Mouse (Mus musculus): ENCODE results near the gene Rcor1. TPM values are rescaled to one million over a fixed set of nuclear protein-coding genes. Genes with fewer than 3 reads are reported as not detected.

The Rcor1 gene
- polyA plus RNA-seq, 1 experiment from 2014 or later: 4.4 TPM

DNA sequence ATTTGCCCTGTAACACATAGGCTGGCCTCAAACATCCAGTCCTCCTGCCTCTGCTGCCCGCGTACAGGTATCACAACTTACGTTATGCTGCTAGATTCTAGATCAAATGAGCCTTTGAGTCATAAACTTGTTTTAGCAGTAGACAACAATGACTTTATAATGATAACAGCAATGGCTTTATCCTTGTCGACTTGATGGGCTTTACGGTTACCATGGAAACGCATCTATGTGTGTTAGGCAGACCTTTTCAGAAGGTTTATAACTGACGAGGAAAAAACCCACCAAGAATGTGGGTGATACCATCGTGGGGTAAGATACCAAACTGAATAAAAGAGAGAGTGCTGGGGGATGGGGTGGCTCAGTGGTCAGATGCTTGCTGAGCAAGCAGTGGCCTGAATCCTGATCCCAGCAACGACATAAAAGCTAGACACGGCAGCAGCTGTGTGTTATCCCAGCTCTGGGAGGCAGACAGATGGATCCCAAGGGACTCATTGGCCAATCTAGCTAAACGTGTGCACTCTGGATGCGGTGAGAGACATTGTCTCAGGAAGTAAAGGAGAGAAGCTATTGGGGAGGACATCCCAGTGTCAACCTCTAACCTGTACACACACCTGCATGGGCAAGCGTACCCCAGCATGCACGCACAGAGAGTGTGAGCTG is 85.6 kb downstream of the Rcor1 start:
- peak; percentile 45; the same call in 1 of the 2 replicates for ATAC-seq
- no peaks in the 10 kb centered on the region for H3K27me3 ChIP-seq (ENCODE audit: control insufficient read depth, insufficient read depth, low read depth, low read length)
- no peaks in the 10 kb centered on the region; the same call in 1 of the 2 replicates for H3K9me3 ChIP-seq (replicated peaks; ENCODE audit: control insufficient read depth, low read length, poor library complexity, severe bottlenecking)
- H3K27ac ChIP-seq (ENCODE audit: low read length): peak overlapping the region; percentile 62
- 55% methylated on average over 14 of the region's 14 CpGs for WGBS
- H3K4me3 ChIP-seq (ENCODE audit: low read depth, low read length): no peak overlapping the region
- 0 out of 2 replicates have a peak overlapping the region, but pooled peaks have one; percentile 12 for H3K9ac ChIP-seq (ENCODE audit: low read depth, low read length)
- no peaks in the 10 kb centered on the region for H3K36me3 ChIP-seq (ENCODE audit: control insufficient read depth, insufficient read depth, low read length)
- H3K4me2 ChIP-seq (ENCODE audit: low read length): 0 out of 2 replicates have a peak overlapping the region, but pooled peaks have one; percentile 21
- H3K4me1 ChIP-seq (ENCODE audit: control insufficient read depth, insufficient read depth, low read length): peaks cover 11% of the 10 kb centered on the region

DNA sequence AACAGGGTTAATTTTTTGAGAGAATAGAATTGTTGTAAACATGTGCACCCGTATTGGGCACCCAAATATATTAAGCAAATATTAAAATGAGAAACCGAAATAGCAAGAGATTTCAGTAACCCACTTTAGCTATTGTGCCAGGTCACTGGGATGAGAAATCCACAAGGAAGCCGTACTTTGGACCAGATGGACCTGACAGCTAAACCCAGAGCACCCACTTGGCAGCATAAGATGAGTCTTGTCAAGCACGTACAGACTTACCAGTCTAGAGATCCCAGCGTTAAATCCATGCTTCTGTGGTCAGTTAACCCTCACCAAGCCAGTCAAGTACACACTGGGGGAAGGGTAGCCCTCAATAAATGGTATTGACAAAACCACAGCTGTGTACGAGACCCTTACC is 86.5 kb downstream of the Rcor1 start:
- H3K27ac ChIP-seq (ENCODE audit: low read length): no peak overlapping the region
- H3K4me2 ChIP-seq (ENCODE audit: low read length): no peak overlapping the region
- 68% methylated on average over 6 of the region's 6 CpGs for WGBS
- no peaks in the 10 kb centered on the region for H3K27me3 ChIP-seq (ENCODE audit: control insufficient read depth, insufficient read depth, low read depth, low read length)
- no peak overlapping the region for H3K4me3 ChIP-seq (ENCODE audit: low read depth, low read length)
- no peaks in the 10 kb centered on the region for H3K36me3 ChIP-seq (ENCODE audit: control insufficient read depth, insufficient read depth, low read length)
- H3K4me1 ChIP-seq (ENCODE audit: control insufficient read depth, insufficient read depth, low read length): peaks cover 11% of the 10 kb centered on the region
- H3K9ac ChIP-seq (ENCODE audit: low read depth, low read length): no peak overlapping the region
- no peak for ATAC-seq
- H3K9me3 ChIP-seq (replicated peaks; ENCODE audit: control insufficient read depth, low read length, poor library complexity, severe bottlenecking): no peaks in the 10 kb centered on the region; the same call in 1 of the 2 replicates

DNA sequence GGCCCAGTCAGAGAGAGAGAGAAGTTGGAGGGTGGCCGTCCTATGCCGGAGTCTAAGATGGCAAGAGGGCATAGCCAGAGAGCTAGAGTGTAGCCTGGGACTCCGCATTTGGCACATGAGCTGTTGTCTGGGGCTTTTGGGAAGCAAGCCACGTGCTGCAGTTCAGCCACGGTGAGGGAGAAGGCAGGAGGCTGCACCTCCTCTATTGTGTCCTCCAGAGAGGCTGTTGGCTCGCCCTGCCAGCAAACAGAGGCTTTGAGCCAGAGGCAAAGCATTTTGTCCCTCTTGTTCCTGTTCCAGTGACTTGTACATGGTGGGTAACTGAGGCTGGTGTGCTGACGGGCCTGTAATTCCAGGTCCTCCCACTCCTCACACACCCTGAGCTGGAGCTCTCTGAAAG is 95.0 kb downstream of the Rcor1 start:
- Histone ChIP-seq H3K9ac (ENCODE audit: low read depth, low read length) (no peak overlapping the region), H3K9me3 (replicated peaks; ENCODE audit: control insufficient read depth, low read length, poor library complexity, severe bottlenecking) (no peaks in the 10 kb centered on the region; the same call in 1 of the 2 replicates), H3K27me3 (ENCODE audit: control insufficient read depth, insufficient read depth, low read depth, low read length) (no peaks in the 10 kb centered on the region), H3K4me1 (ENCODE audit: control insufficient read depth, insufficient read depth, low read length) (peaks cover 2% of the 10 kb centered on the region), H3K4me2 (ENCODE audit: low read length) (no peak overlapping the region), H3K36me3 (ENCODE audit: control insufficient read depth, insufficient read depth, low read length) (no peaks in the 10 kb centered on the region), H3K27ac (ENCODE audit: low read length) (no peak overlapping the region; the same call in none of the 2 replicates), H3K4me3 (ENCODE audit: low read depth, low read length) (no peak overlapping the region)
- 75% methylated on average over 7 of the region's 7 CpGs for WGBS
- ATAC-seq: no peak

DNA sequence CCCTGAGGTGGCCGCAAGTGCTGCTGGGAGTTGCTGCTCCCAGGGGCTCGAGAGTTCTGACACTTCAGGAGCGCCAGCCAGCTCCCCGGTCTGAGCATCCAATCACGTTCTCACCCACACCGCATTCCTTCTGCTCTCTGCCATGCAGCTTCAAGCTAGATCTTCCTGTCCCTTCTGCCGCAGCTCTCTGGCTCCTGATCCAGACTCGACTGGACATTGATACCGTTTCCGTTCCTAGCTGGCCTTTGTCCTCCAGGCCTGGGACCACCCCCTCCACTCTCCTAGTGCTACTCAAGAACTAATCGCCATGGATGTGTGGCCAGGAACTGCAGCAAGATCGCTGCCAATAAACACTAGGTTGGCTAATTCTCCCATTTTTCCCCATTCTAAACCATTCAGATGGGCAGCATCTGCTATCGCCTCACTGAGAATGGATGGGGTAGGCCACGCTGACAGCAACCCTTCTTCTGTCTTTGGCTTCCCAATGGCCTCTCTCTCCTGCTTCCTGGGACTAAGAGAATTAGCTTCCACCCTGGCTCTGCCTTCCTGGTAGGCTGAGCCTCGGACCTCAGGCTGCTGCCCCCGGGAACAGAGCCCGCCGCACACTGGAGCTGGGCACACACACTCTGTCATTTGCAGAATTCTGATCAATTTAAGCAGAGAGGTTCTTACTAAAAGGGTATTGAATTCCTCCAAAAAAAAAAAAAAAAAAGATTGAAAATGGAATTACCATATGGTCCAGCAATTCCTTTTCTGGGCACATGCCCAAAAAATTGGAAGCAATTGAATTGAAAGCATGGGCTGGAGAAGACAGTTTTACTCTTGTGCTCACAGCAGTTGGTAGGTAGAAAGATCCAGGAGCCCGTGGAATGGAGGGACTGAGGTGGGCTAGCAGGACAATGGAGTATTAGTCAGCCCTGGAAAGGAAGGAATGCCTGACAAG is 95.9 kb downstream of the Rcor1 start:
- ATAC-seq: no peak
- no peaks in the 10 kb centered on the region for H3K27me3 ChIP-seq (ENCODE audit: control insufficient read depth, insufficient read depth, low read depth, low read length)
- H3K4me2 ChIP-seq (ENCODE audit: low read length): no peak overlapping the region
- no peaks in the 10 kb centered on the region; the same call in 1 of the 2 replicates for H3K9me3 ChIP-seq (replicated peaks; ENCODE audit: control insufficient read depth, low read length, poor library complexity, severe bottlenecking)
- peak overlapping the region; percentile 62 for H3K27ac ChIP-seq (ENCODE audit: low read length)
- peaks cover 2% of the 10 kb centered on the region for H3K4me1 ChIP-seq (ENCODE audit: control insufficient read depth, insufficient read depth, low read length)
- no peak overlapping the region for H3K9ac ChIP-seq (ENCODE audit: low read depth, low read length)
- no peaks in the 10 kb centered on the region for H3K36me3 ChIP-seq (ENCODE audit: control insufficient read depth, insufficient read depth, low read length)
- H3K4me3 ChIP-seq (ENCODE audit: low read depth, low read length): no peak overlapping the region
- 66% methylated on average over 19 of the region's 19 CpGs for WGBS

DNA sequence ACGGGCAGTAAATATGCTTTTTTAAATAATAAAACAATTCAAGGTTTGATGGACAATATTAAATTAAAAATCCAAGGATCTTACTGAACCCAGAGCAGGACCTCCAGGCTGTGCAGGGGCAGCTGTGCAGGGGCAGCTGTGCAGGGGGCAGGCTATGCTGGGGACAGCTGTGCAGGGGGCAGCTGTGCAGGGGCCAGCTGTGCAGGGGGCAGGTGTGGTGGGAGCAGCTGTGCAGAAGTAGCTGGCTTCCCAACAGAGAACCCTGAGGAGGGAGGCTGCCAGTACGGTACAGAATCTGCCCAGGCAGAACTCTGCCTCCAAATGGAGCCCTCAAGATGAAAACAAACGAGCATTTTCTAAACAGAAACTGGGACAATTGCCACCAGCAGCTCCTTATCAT is 96.8 kb downstream of the Rcor1 start:
- Histone ChIP-seq H3K4me2 (ENCODE audit: low read length) (no peak overlapping the region), H3K4me1 (ENCODE audit: control insufficient read depth, insufficient read depth, low read length) (peaks cover 2% of the 10 kb centered on the region), H3K27ac (ENCODE audit: low read length) (no peak overlapping the region), H3K9ac (ENCODE audit: low read depth, low read length) (no peak overlapping the region), H3K4me3 (ENCODE audit: low read depth, low read length) (no peak overlapping the region), H3K27me3 (ENCODE audit: control insufficient read depth, insufficient read depth, low read depth, low read length) (no peaks in the 10 kb centered on the region), H3K36me3 (ENCODE audit: control insufficient read depth, insufficient read depth, low read length) (no peaks in the 10 kb centered on the region), H3K9me3 (replicated peaks; ENCODE audit: control insufficient read depth, low read length, poor library complexity, severe bottlenecking) (no peaks in the 10 kb centered on the region; the same call in 1 of the 2 replicates)
- ATAC-seq: no peak
- WGBS: 66% methylated on average over 3 of the region's 3 CpGs

DNA sequence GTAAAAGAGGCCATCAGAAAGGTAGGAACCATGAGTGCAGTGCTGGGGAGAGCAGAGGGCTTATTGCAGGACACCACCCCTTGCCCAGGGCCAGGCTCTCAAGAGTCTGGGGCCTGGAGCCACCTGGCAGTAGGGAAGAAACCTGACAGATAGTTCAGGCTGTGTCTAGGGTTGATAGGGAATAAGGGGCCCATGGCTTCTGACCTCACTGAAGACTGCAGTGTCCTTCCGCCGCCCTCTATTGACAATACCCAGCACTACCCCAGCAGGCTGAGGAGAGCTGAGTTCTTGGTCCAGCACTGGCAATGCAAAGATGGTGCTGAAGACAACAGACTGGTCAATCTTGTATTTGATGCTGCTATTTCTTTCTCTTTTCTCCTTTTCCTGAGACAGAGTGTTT is 97.9 kb downstream of the Rcor1 start:
- WGBS: 62% methylated on average over 2 of the region's 2 CpGs
- Histone ChIP-seq H3K9ac (ENCODE audit: low read depth, low read length) (no peak overlapping the region), H3K4me1 (ENCODE audit: control insufficient read depth, insufficient read depth, low read length) (peaks cover 2% of the 10 kb centered on the region), H3K9me3 (replicated peaks; ENCODE audit: control insufficient read depth, low read length, poor library complexity, severe bottlenecking) (no peaks in the 10 kb centered on the region; the same call in 1 of the 2 replicates), H3K27me3 (ENCODE audit: control insufficient read depth, insufficient read depth, low read depth, low read length) (no peaks in the 10 kb centered on the region), H3K27ac (ENCODE audit: low read length) (no peak overlapping the region), H3K4me2 (ENCODE audit: low read length) (no peak overlapping the region), H3K4me3 (ENCODE audit: low read depth, low read length) (no peak overlapping the region), H3K36me3 (ENCODE audit: control insufficient read depth, insufficient read depth, low read length) (no peaks in the 10 kb centered on the region)
- no peak for ATAC-seq

DNA sequence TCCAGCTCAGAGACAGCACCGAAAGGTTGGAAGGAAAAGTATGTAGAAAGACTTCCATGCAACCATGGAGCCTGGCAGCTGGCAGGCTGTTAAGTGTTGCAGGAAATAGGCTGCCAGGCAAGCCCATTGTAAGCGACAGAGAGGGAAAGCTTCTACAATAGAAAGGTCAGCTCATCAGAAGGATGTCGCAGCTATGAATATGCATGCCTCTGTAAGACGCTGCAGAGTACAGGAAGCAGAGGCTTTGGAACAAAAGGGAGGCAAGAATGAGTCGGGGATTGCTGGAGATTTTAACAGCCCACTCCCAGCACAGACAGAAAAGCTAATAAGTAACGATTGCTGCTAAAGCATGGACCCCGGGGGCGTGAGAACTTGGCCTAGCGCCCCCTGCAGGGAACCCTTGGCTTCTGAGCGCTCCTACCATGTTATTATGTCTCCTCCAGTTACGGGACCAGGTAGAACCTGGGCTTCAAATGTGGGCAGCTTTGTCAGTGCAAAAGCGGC is 103.9 kb downstream of the Rcor1 start:
- ATAC-seq: peak; percentile 75
- Histone ChIP-seq H3K4me1 (ENCODE audit: control insufficient read depth, insufficient read depth, low read length) (peaks cover 14% of the 10 kb centered on the region), H3K27me3 (ENCODE audit: control insufficient read depth, insufficient read depth, low read depth, low read length) (no peaks in the 10 kb centered on the region), H3K9ac (ENCODE audit: low read depth, low read length) (no peak overlapping the region), H3K36me3 (ENCODE audit: control insufficient read depth, insufficient read depth, low read length) (no peaks in the 10 kb centered on the region), H3K27ac (ENCODE audit: low read length) (peak overlapping the region; percentile 65), H3K4me3 (ENCODE audit: low read depth, low read length) (no peak overlapping the region), H3K9me3 (replicated peaks; ENCODE audit: control insufficient read depth, low read length, poor library complexity, severe bottlenecking) (no peaks in the 10 kb centered on the region; the same call in 1 of the 2 replicates), H3K4me2 (ENCODE audit: low read length) (peak overlapping the region; percentile 38)
- 5% methylated on average over 12 of the region's 12 CpGs for WGBS

DNA sequence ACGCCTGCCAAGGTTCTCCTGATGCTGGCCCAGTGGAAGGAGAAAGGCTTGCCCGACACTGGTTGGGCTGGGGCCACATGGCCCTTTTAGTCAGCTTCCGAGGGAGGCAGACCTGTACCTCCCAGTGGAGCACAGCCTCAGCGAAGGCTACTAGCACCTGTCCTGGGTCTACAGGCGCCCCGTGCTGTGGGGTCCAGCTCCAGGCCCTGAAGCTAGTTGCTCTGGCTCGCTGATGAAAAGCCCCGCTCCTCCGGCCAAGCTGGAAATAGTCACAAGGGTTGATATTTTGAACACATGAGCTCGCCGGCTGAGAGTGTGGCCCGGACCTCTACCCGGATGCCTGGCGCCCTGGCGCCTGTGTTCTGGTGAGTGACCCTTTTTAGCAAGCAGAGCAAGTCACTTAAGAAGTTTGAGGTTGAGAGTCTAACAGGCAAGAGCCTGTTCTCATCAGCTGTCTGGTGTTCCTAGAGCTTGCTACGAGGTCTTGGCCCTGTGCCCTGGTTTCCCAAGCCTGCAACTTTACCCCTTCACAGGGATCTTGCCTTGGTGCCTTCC is 104.4 kb downstream of the Rcor1 start:
- ATAC-seq: peak; percentile 39; the same call in 1 of the 2 replicates
- no peak overlapping the region for H3K4me3 ChIP-seq (ENCODE audit: low read depth, low read length)

More for the DNA sequence above, 104.4 kb downstream of the Rcor1 start:
- Histone ChIP-seq H3K27ac (ENCODE audit: low read length) (peak overlapping the region; percentile 65), H3K9ac (ENCODE audit: low read depth, low read length) (no peak overlapping the region), H3K36me3 (ENCODE audit: control insufficient read depth, insufficient read depth, low read length) (no peaks in the 10 kb centered on the region), H3K4me1 (ENCODE audit: control insufficient read depth, insufficient read depth, low read length) (peaks cover 14% of the 10 kb centered on the region), H3K4me2 (ENCODE audit: low read length) (peak overlapping the region; percentile 38), H3K27me3 (ENCODE audit: control insufficient read depth, insufficient read depth, low read depth, low read length) (no peaks in the 10 kb centered on the region), H3K9me3 (replicated peaks; ENCODE audit: control insufficient read depth, low read length, poor library complexity, severe bottlenecking) (no peaks in the 10 kb centered on the region; the same call in 1 of the 2 replicates)
- WGBS: 52% methylated on average over 16 of the region's 16 CpGs
